Mouse (Mus musculus): ENCODE data around the gene Alox12. TPM values are rescaled to one million over a fixed set of nuclear protein-coding genes. Genes with fewer than 3 reads are reported as not detected.

The Alox12 gene
- polyA plus RNA-seq, 1 experiment from 2014 or later = 3.3 TPM

GRCm38 (mm10) chr11:70251853-70252252, 3.3 kb downstream of the Alox12 start:
- no peaks in the 10 kb centered on the region for H3K4me1 ChIP-seq (ENCODE audit: control insufficient read depth, insufficient read depth, low read length)
- no peak overlapping the region for H3K9ac ChIP-seq (ENCODE audit: low read depth, low read length)
- no peaks in the 10 kb centered on the region for H3K36me3 ChIP-seq (ENCODE audit: control insufficient read depth, insufficient read depth, low read length)
- 76% methylated on average over 8 of the region's 8 CpGs for WGBS
- no peak for ATAC-seq (ENCODE audit: low FRiP score, low TSS enrichment)
- no peak overlapping the region for H3K4me3 ChIP-seq (ENCODE audit: low read length)
- H3K27ac ChIP-seq (ENCODE audit: low read depth, low read length) = no peak overlapping the region
- H3K27me3 ChIP-seq (ENCODE audit: control insufficient read depth, insufficient read depth, low read length) = peaks cover 45% of the 10 kb centered on the region
- H3K4me2 ChIP-seq (replicated peaks; ENCODE audit: low read depth, low read length) = no peak overlapping the region
- H3K9me3 ChIP-seq (ENCODE audit: control insufficient read depth, low read length) = no peaks in the 10 kb centered on the region

GRCm38 (mm10) chr11:70250150-70250549, 5.0 kb downstream of the Alox12 start:
- no peak overlapping the region for H3K9ac ChIP-seq (ENCODE audit: low read depth, low read length)
- 66% methylated on average over 11 of the region's 11 CpGs for WGBS
- ATAC-seq (ENCODE audit: low FRiP score, low TSS enrichment) = no peak
- no peak overlapping the region for H3K4me3 ChIP-seq (ENCODE audit: low read length)
- H3K27ac ChIP-seq (ENCODE audit: low read depth, low read length) = no peak overlapping the region
- peaks cover 45% of the 10 kb centered on the region for H3K27me3 ChIP-seq (ENCODE audit: control insufficient read depth, insufficient read depth, low read length)
- no peak overlapping the region for H3K4me2 ChIP-seq (replicated peaks; ENCODE audit: low read depth, low read length)
- no peaks in the 10 kb centered on the region for H3K36me3 ChIP-seq (ENCODE audit: control insufficient read depth, insufficient read depth, low read length)
- no peaks in the 10 kb centered on the region for H3K9me3 ChIP-seq (ENCODE audit: control insufficient read depth, low read length)
- no peaks in the 10 kb centered on the region for H3K4me1 ChIP-seq (ENCODE audit: control insufficient read depth, insufficient read depth, low read length)

GRCm38 (mm10) chr11:70247136-70247845, 7.9 kb downstream of the Alox12 start:
- Histone ChIP-seq H3K27me3 (ENCODE audit: control insufficient read depth, insufficient read depth, low read length) (peaks cover 20% of the 10 kb centered on the region), H3K4me2 (replicated peaks; ENCODE audit: low read depth, low read length) (no peak overlapping the region), H3K9ac (ENCODE audit: low read depth, low read length) (no peak overlapping the region), H3K4me1 (ENCODE audit: control insufficient read depth, insufficient read depth, low read length) (no peaks in the 10 kb centered on the region), H3K27ac (ENCODE audit: low read depth, low read length) (no peak overlapping the region), H3K36me3 (ENCODE audit: control insufficient read depth, insufficient read depth, low read length) (no peaks in the 10 kb centered on the region), H3K4me3 (ENCODE audit: low read length) (no peak overlapping the region), H3K9me3 (ENCODE audit: control insufficient read depth, low read length) (no peaks in the 10 kb centered on the region)
- WGBS = 55% methylated on average over 9 of the region's 9 CpGs
- ATAC-seq (ENCODE audit: low FRiP score, low TSS enrichment) = peak; percentile 39; the same call in 1 of the 2 replicates

- H3K9me3 ChIP-seq (ENCODE audit: control insufficient read depth, low read length) = no peaks in the 10 kb centered on the region
- H3K27me3 ChIP-seq (ENCODE audit: control insufficient read depth, insufficient read depth, low read length) = peaks cover 6% of the 10 kb centered on the region
- no peaks in the 10 kb centered on the region for H3K36me3 ChIP-seq (ENCODE audit: control insufficient read depth, insufficient read depth, low read length)
- H3K9ac ChIP-seq (ENCODE audit: low read depth, low read length) = no peak overlapping the region
- no peak overlapping the region for H3K4me2 ChIP-seq (replicated peaks; ENCODE audit: low read depth, low read length)
- ATAC-seq (ENCODE audit: low FRiP score, low TSS enrichment) = no peak
- no peak overlapping the region for H3K27ac ChIP-seq (ENCODE audit: low read depth, low read length)
- WGBS = 66% methylated on average over 11 of the region's 11 CpGs
- no peak overlapping the region for H3K4me3 ChIP-seq (ENCODE audit: low read length)
- peaks cover 12% of the 10 kb centered on the region for H3K4me1 ChIP-seq (ENCODE audit: control insufficient read depth, insufficient read depth, low read length)
Measured at GRCm38 (mm10) chr11:70242591-70242990, 12.6 kb downstream of the Alox12 start.

GRCm38 (mm10) chr11:70239541-70240279, 15.4 kb downstream of the Alox12 start, which contains the start of the genes Gm21988 and Rnasek:
Gene Gm21988 (minus strand): TSS chr11:70239830.
Gene Rnasek (minus strand): TSS chr11:70239842.
- Histone ChIP-seq H3K4me1 (ENCODE audit: control insufficient read depth, insufficient read depth, low read length) (peaks cover 23% of the 10 kb centered on the region), H3K4me3 (ENCODE audit: low read length) (peak within 1 kb of the TSS; percentile 96), H3K4me2 (replicated peaks; ENCODE audit: low read depth, low read length) (peak within 1 kb of the TSS; percentile 96), H3K9me3 (ENCODE audit: control insufficient read depth, low read length) (no peaks in the 10 kb centered on the region), H3K27ac (ENCODE audit: low read depth, low read length) (peak within 1 kb of the TSS; percentile 85), H3K36me3 (ENCODE audit: control insufficient read depth, insufficient read depth, low read length) (peaks cover 13% of the 10 kb centered on the region), H3K27me3 (ENCODE audit: control insufficient read depth, insufficient read depth, low read length) (no peaks in the 10 kb centered on the region), H3K9ac (ENCODE audit: low read depth, low read length) (peak within 1 kb of the TSS; percentile 89)
- 1% methylated on average over 32 of the region's 35 CpGs for WGBS
- ATAC-seq (ENCODE audit: low FRiP score, low TSS enrichment) = peak; percentile 53

GRCm38 (mm10) chr11:70238591-70239440, 16.3 kb downstream of the Alox12 start:
- H3K27ac ChIP-seq (ENCODE audit: low read depth, low read length) = peak overlapping the region; percentile 85
- no peaks in the 10 kb centered on the region for H3K27me3 ChIP-seq (ENCODE audit: control insufficient read depth, insufficient read depth, low read length)
- H3K36me3 ChIP-seq (ENCODE audit: control insufficient read depth, insufficient read depth, low read length) = peaks cover 17% of the 10 kb centered on the region
- H3K4me1 ChIP-seq (ENCODE audit: control insufficient read depth, insufficient read depth, low read length) = peaks cover 23% of the 10 kb centered on the region
- no peak for ATAC-seq (ENCODE audit: low FRiP score, low TSS enrichment)
- peak overlapping the region; percentile 96 for H3K4me2 ChIP-seq (replicated peaks; ENCODE audit: low read depth, low read length)
- 12% methylated on average over 23 of the region's 23 CpGs for WGBS
- H3K9me3 ChIP-seq (ENCODE audit: control insufficient read depth, low read length) = no peaks in the 10 kb centered on the region
- H3K4me3 ChIP-seq (ENCODE audit: low read length) = peak overlapping the region; percentile 96
- H3K9ac ChIP-seq (ENCODE audit: low read depth, low read length) = peak overlapping the region; percentile 89

GRCm38 (mm10) chr11:70237457-70238167, 17.5 kb downstream of the Alox12 start, which contains the start of gene 0610010K14Rik:
Gene 0610010K14Rik (minus strand): TSS chr11:70237914.
- WGBS = under 1% methylated on average over 61 of the region's 70 CpGs
- peaks cover 23% of the 10 kb centered on the region for H3K4me1 ChIP-seq (ENCODE audit: control insufficient read depth, insufficient read depth, low read length)
- no peaks in the 10 kb centered on the region for H3K27me3 ChIP-seq (ENCODE audit: control insufficient read depth, insufficient read depth, low read length)
- H3K4me2 ChIP-seq (replicated peaks; ENCODE audit: low read depth, low read length) = peak within 1 kb of the TSS; percentile 96
- H3K4me3 ChIP-seq (ENCODE audit: low read length) = peak within 1 kb of the TSS; percentile 96
- no peaks in the 10 kb centered on the region for H3K9me3 ChIP-seq (ENCODE audit: control insufficient read depth, low read length)
- peak within 1 kb of the TSS; percentile 85 for H3K27ac ChIP-seq (ENCODE audit: low read depth, low read length)
- peaks cover 17% of the 10 kb centered on the region for H3K36me3 ChIP-seq (ENCODE audit: control insufficient read depth, insufficient read depth, low read length)
- peak; percentile 94 for ATAC-seq (ENCODE audit: low FRiP score, low TSS enrichment)
- peak within 1 kb of the TSS; percentile 89 for H3K9ac ChIP-seq (ENCODE audit: low read depth, low read length)

GRCm38 (mm10) chr11:70236717-70237116, 18.4 kb downstream of the Alox12 start:
- WGBS = 46% methylated on average over 7 of the region's 7 CpGs

More at GRCm38 (mm10) chr11:70236717-70237116, 18.4 kb downstream of the Alox12 start:
- peak overlapping the region; percentile 82 for H3K4me2 ChIP-seq (replicated peaks; ENCODE audit: low read depth, low read length)
- H3K27me3 ChIP-seq (ENCODE audit: control insufficient read depth, insufficient read depth, low read length) = no peaks in the 10 kb centered on the region
- peaks cover 23% of the 10 kb centered on the region for H3K4me1 ChIP-seq (ENCODE audit: control insufficient read depth, insufficient read depth, low read length)
- peak overlapping the region; percentile 85; the same call in 1 of the 2 replicates for H3K27ac ChIP-seq (ENCODE audit: low read depth, low read length)
- no peak for ATAC-seq (ENCODE audit: low FRiP score, low TSS enrichment)
- peaks cover 17% of the 10 kb centered on the region for H3K36me3 ChIP-seq (ENCODE audit: control insufficient read depth, insufficient read depth, low read length)
- H3K4me3 ChIP-seq (ENCODE audit: low read length) = peak overlapping the region; percentile 96
- peak overlapping the region; percentile 89; the same call in 1 of the 2 replicates for H3K9ac ChIP-seq (ENCODE audit: low read depth, low read length)
- H3K9me3 ChIP-seq (ENCODE audit: control insufficient read depth, low read length) = no peaks in the 10 kb centered on the region
